Mouse (Mus musculus): ENCODE data around the gene Mpp2. TPM values are rescaled to one million over a fixed set of nuclear protein-coding genes. Genes with fewer than 3 reads are reported as not detected.

Gene Mpp2
- total RNA-seq, 2 experiments from 2014 or later: 1.2 to 2.1 TPM

- DNase-seq: no peak
These were observed 52.8 kb downstream of the Mpp2 start for GRCm38 (mm10) chr11:102035456-102035960.

- no peak for DNase-seq
These were observed 53.4 kb downstream of the Mpp2 start for GRCm38 (mm10) chr11:102034887-102035286.

- DNase-seq: no peak
These were observed 55.2 kb downstream of the Mpp2 start for GRCm38 (mm10) chr11:102033055-102033591.

GRCm38 (mm10) chr11:102031149-102031548, 57.2 kb downstream of the Mpp2 start:
- no peak for DNase-seq

- no peak for DNase-seq
These were observed 58.3 kb downstream of the Mpp2 start for GRCm38 (mm10) chr11:102029966-102030365.

GRCm38 (mm10) chr11:102029304-102029703, 59.0 kb downstream of the Mpp2 start:
- DNase-seq: no peak

GRCm38 (mm10) chr11:102028087-102028816, 60.1 kb downstream of the Mpp2 start, which contains the start of gene Mpp3:
TSS of gene Mpp3 (minus strand) at chr11:102028461.
- no peak for DNase-seq

GRCm38 (mm10) chr11:102027361-102028017, 60.8 kb downstream of the Mpp2 start:
- no peak for DNase-seq

- peak; percentile 65 for DNase-seq
These were observed 61.5 kb downstream of the Mpp2 start for GRCm38 (mm10) chr11:102026694-102027360.

- no peak for DNase-seq
These were observed 62.2 kb downstream of the Mpp2 start for GRCm38 (mm10) chr11:102025991-102026660.

GRCm38 (mm10) chr11:102025354-102025753, 63.0 kb downstream of the Mpp2 start:
- no peak for DNase-seq

- no peak for DNase-seq
These were observed 63.4 kb downstream of the Mpp2 start for GRCm38 (mm10) chr11:102024875-102025274.

GRCm38 (mm10) chr11:102024084-102024758, 64.1 kb downstream of the Mpp2 start:
- DNase-seq: peak; percentile 81

GRCm38 (mm10) chr11:102023406-102023805, 64.9 kb downstream of the Mpp2 start:
- no peak for DNase-seq

- no peak for DNase-seq
These were observed 67.1 kb downstream of the Mpp2 start for GRCm38 (mm10) chr11:102021196-102021595.

GRCm38 (mm10) chr11:102019736-102020135, 68.6 kb downstream of the Mpp2 start:
- no peak for DNase-seq

GRCm38 (mm10) chr11:102016136-102016535, 72.2 kb downstream of the Mpp2 start:
- peak; percentile 51 for DNase-seq

- no peak for DNase-seq
These were observed 72.8 kb downstream of the Mpp2 start for GRCm38 (mm10) chr11:102015472-102015871.

GRCm38 (mm10) chr11:102013201-102013600, 75.1 kb downstream of the Mpp2 start:
- DNase-seq: no peak

- DNase-seq: no peak
These were observed 76.8 kb downstream of the Mpp2 start for GRCm38 (mm10) chr11:102011510-102011909.

GRCm38 (mm10) chr11:102010140-102010539, 78.2 kb downstream of the Mpp2 start:
- DNase-seq: no peak

Measured in gastrocnemius, postnatal 25 days (tissue).